ENCODE assay signal across 9 mouse cellular contexts in genomic region chr3:127633080-127634032, GRCm38 (mm10). TPM values are rescaled to one million over a fixed set of nuclear protein-coding genes. Genes with fewer than 3 reads are reported as not detected.
DNase-seq lines count a peak whose midpoint lies in the region; ATAC-seq and TF ChIP-seq lines count a peak whose summit lies in the region.
"Had no signal": no experiment of that assay in that cellular context is flagged by ENCODE, and none has a peak within 500 bp of the region (broad histone marks: within the 10 kb centered on the region; RNA-seq: fewer than 3 reads in every experiment).

TSS of gene Neurog2 (plus strand) at chr3:127633135.

- peak within 1 kb of the TSS; percentile 72 for H3K9ac ChIP-seq in forebrain, embryonic 16.5 days (replicated peaks; ENCODE audit: low read depth, low read length)
- H3K9ac ChIP-seq in kidney, postnatal 0 days (ENCODE audit: low read depth, low read length): no peak within 1 kb of the TSS

- peaks cover 44% of the 10 kb centered on the region for H3K27me3 ChIP-seq in spleen, adult 2 months (ENCODE audit: control insufficient read depth, insufficient read depth, low read length)
- peaks cover 25% of the 10 kb centered on the region for H3K27me3 ChIP-seq in forebrain, embryonic 16.5 days (replicated peaks; ENCODE audit: control insufficient read depth, insufficient read depth, low read length)
- peaks cover 73% of the 10 kb centered on the region for H3K27me3 ChIP-seq in kidney, postnatal 0 days (ENCODE audit: insufficient read depth, low read length)

- no peaks in the 10 kb centered on the region for H3K9me3 ChIP-seq in forebrain, embryonic 16.5 days (ENCODE audit: control insufficient read depth, low read length)
- no peaks in the 10 kb centered on the region for H3K9me3 ChIP-seq in kidney, postnatal 0 days (replicated peaks; ENCODE audit: low read length)

- H3K36me3 ChIP-seq in spleen, adult 2 months (ENCODE audit: control insufficient read depth, insufficient read depth, low read length): no peaks in the 10 kb centered on the region
- H3K36me3 ChIP-seq in forebrain, embryonic 16.5 days (ENCODE audit: control insufficient read depth, insufficient read depth): no peaks in the 10 kb centered on the region
- no peaks in the 10 kb centered on the region for H3K36me3 ChIP-seq in kidney, postnatal 0 days (ENCODE audit: insufficient read depth, low read length)

- no peak for TF ChIP-seq CTCF in spleen, adult 2 months (IDR thresholded peaks at IDR 0.05; ENCODE audit: extremely low read depth, insufficient read depth, insufficient read length, insufficient replicate concordance)
- no peak for TF ChIP-seq CTCF in kidney, postnatal 0 days (IDR thresholded peaks at IDR 0.05; ENCODE audit: low read depth)

- peak within 1 kb of the TSS; percentile 48 for H3K4me3 ChIP-seq in spleen, adult 2 months (ENCODE audit: extremely low read depth, insufficient read depth, insufficient read length)
- peak within 1 kb of the TSS; percentile 64 for H3K4me3 ChIP-seq in forebrain, embryonic 16.5 days (replicated peaks; ENCODE audit: low read length)
- peak within 1 kb of the TSS; percentile 37 for H3K4me3 ChIP-seq in kidney, postnatal 0 days (replicated peaks; ENCODE audit: low read depth, low read length)

- DNase-seq in cerebellum, adult 18-20 months: peak; percentile 16 to 39
- no peak for DNase-seq in cerebellum, adult 11-12 months
- peak in 1 of 2 experiments; percentile 12 for DNase-seq in spleen, adult 2 months (ENCODE audit: low read depth in 1 of 2, low spot score in 2 of 2)
- no peak for DNase-seq in spleen, postnatal 36 days (ENCODE audit: low spot score in 2 of 2)
- no peak for DNase-seq in kidney, postnatal 0 days (ENCODE audit: low spot score)
- DNase-seq in naive thymus-derived CD4-positive, alpha-beta T cell, adult 2 months (ENCODE audit: low read depth): peak; percentile 54
- no peak for DNase-seq in spleen, postnatal 10 days (ENCODE audit: low spot score in 2 of 2)

- TF ChIP-seq POLR2A in spleen, adult 2 months (IDR thresholded peaks at IDR 0.05; ENCODE audit: low read depth, low read length): no peak

- peak; percentile 44 for ATAC-seq in forebrain, embryonic 16.5 days
- peak; percentile 27; the same call in 1 of the 2 replicates for ATAC-seq in kidney, postnatal 0 days (replicated peaks; ENCODE audit: low FRiP score, low read depth)

- no peak within 1 kb of the TSS for H3K27ac ChIP-seq in spleen, adult 2 months (ENCODE audit: insufficient read depth, low read length)
- peak within 1 kb of the TSS; percentile 93 for H3K27ac ChIP-seq in forebrain, embryonic 16.5 days (ENCODE audit: low read length)
- H3K27ac ChIP-seq in kidney, postnatal 0 days: no peak within 1 kb of the TSS

- 1% methylated on average over 92 of the region's 92 CpGs for WGBS in spleen, adult 2 months
- WGBS in forebrain, embryonic 16.5 days: under 1% methylated on average over 87 of the region's 92 CpGs
- WGBS in kidney, postnatal 0 days: under 1% methylated on average over 84 of the region's 92 CpGs

- peaks cover 25% of the 10 kb centered on the region for H3K4me1 ChIP-seq in spleen, adult 2 months (ENCODE audit: control insufficient read depth, insufficient read depth, insufficient read length)
- H3K4me1 ChIP-seq in forebrain, embryonic 16.5 days (replicated peaks; ENCODE audit: control insufficient read depth, insufficient read depth, low read length): peaks cover 34% of the 10 kb centered on the region
- peaks cover 23% of the 10 kb centered on the region for H3K4me1 ChIP-seq in kidney, postnatal 0 days (replicated peaks; ENCODE audit: insufficient read depth, low read length)

- H3K4me2 ChIP-seq in forebrain, embryonic 16.5 days (ENCODE audit: low read length): peak within 1 kb of the TSS; percentile 76
- peak within 1 kb of the TSS; percentile 60 for H3K4me2 ChIP-seq in kidney, postnatal 0 days (ENCODE audit: low read length)

RNA-seq across cellular contexts. Expression of gene Neurog2, which starts in this region (rescaled TPM):
- polyA plus RNA-seq in spleen, adult 2 months (2012; rRNA removed): not detected in 2 replicates
- 53.3 and 71.3 TPM in 2 replicates for polyA plus RNA-seq in forebrain, embryonic 16.5 days (2015; fragmentation: Nextera tagmentation; extraction: Ambion mirVana)
- polyA plus RNA-seq in kidney, postnatal 0 days (2015; fragmentation: Nextera tagmentation; extraction: Ambion mirVana): not detected in 2 replicates
- polyA plus RNA-seq: C2C12 had no signal

Comparison
In these comparisons a context has a peak if more than half of its experiments do, and no peak if none do; other contexts are left out.
1. RNA of gene Neurog2 (polyA plus RNA-seq): 53.3 to 71.3 TPM in forebrain, embryonic 16.5 days; not detected in spleen, adult 2 months and not detected in kidney, postnatal 0 days; every median in the first group is over 10 times any median in the second.
2. DNase-seq: peak in cerebellum, adult 18-20 months (2 of 2) and naive thymus-derived CD4-positive, alpha-beta T cell, adult 2 months (single experiment); none in cerebellum, adult 11-12 months (single experiment), spleen, postnatal 36 days (0 of 2), kidney, postnatal 0 days (single experiment) and spleen, postnatal 10 days (0 of 2).
3. Peak in ATAC-seq, H3K4me3 ChIP-seq and H3K4me2 ChIP-seq in kidney, postnatal 0 days; RNA of the gene not detected or under 1 TPM.
4. Peak in every context shown above with its lines, with median percentiles within 50 percentile points of each other: H3K4me3 ChIP-seq.